In genomic region chr7:99551623-99552022, GRCm38 (mm10) we compare ENCODE assay signal across 34 mouse cellular contexts. TPM values are rescaled to one million over a fixed set of nuclear protein-coding genes. Genes with fewer than 3 reads are reported as not detected.
DNase-seq lines count a peak whose midpoint lies in the region; ATAC-seq and TF ChIP-seq lines count a peak whose summit lies in the region.
"Had no signal": no experiment of that assay in that cellular context is flagged by ENCODE, and none has a peak within 500 bp of the region (broad histone marks: within the 10 kb centered on the region; RNA-seq: fewer than 3 reads in every experiment).

No protein-coding gene starts in this region.

- no peak for TF ChIP-seq EP300 in lung, postnatal 0 days (IDR thresholded peaks at IDR 0.05)
- TF ChIP-seq EP300 in heart, adult 2 months (IDR thresholded peaks at IDR 0.05; ENCODE audit: insufficient read depth, low read depth, low read length), result no peak

- no peak for TF ChIP-seq POLR2A in lung, adult 2 months (IDR thresholded peaks at IDR 0.05; ENCODE audit: borderline replicate concordance, extremely low read depth, low read depth, low read length)
- no peak for TF ChIP-seq POLR2A in heart, adult 2 months (IDR thresholded peaks at IDR 0.05; ENCODE audit: insufficient read depth, low read depth, low read length)

- intact Hi-C loops in heart, adult 2 months (cut with DNase I), result loop anchor here (10.0 kb wide), 1 partner anchor 177 kb away; no protein-coding TSS in a partner anchor

- DNase-seq in hindbrain, postnatal 0 days (ENCODE audit: low spot score), result no peak
- DNase-seq in lung, postnatal 0 days (ENCODE audit: low spot score), result no peak
- no peak for DNase-seq in lung, adult 2 months
- DNase-seq in ZHBTc4 (ENCODE audit: low read depth, low spot score), result peak; percentile 56
- no peak for DNase-seq in frontal cortex, adult 2 months (ENCODE audit: extremely low spot score in 1 of 2, low spot score in 1 of 2)
- DNase-seq in heart, adult 2 months, result no peak
- DNase-seq: adrenal gland, postnatal 10 days; cerebellum, adult 11 months; cerebellum, adult 9-11 months; embryo, embryonic 11 days; gastrocnemius, adult 2 months; gastrocnemius, postnatal 36 days; heart, adult 18-20 months; heart, postnatal 4 days; kidney, adult 2 months; kidney, postnatal 4 days; layer of hippocampus, postnatal 36 days; liver, embryonic 13.5 days; lung, postnatal 10 days; right cerebral cortex, postnatal 25 days; thymus, postnatal 14 days had no signal

- no peak for TF ChIP-seq CTCF in hindbrain, postnatal 0 days (IDR thresholded peaks at IDR 0.05; ENCODE audit: low read depth)
- TF ChIP-seq CTCF in lung, postnatal 0 days (IDR thresholded peaks at IDR 0.05), result no peak
- TF ChIP-seq CTCF in lung, adult 2 months (IDR thresholded peaks at IDR 0.05; ENCODE audit: insufficient read depth, low read length), result no peak
- no peak for TF ChIP-seq CTCF in heart, adult 2 months (IDR thresholded peaks at IDR 0.05)

- no peak overlapping the region for H3K27ac ChIP-seq in hindbrain, postnatal 0 days
- H3K27ac ChIP-seq in hindbrain, embryonic 13.5 days, result no peak overlapping the region
- H3K27ac ChIP-seq in lung, postnatal 0 days (ENCODE audit: low read length), result 0 out of 2 replicates have a peak overlapping the region, but pooled peaks have one; percentile 35
- H3K27ac ChIP-seq in neural tube, embryonic 15.5 days (replicated peaks), result peak overlapping the region; percentile 58; the same call in 1 of the 2 replicates
- H3K27ac ChIP-seq in heart, adult 2 months, result no peak overlapping the region
- H3K27ac ChIP-seq: embryonic facial prominence, embryonic 12.5 days; forebrain, embryonic 10.5 days; forebrain, embryonic 15.5 days; gastrocnemius, adult 2 months; hindbrain, embryonic 14.5 days; liver, embryonic 13.5 days; midbrain, embryonic 10.5 days; neural tube, embryonic 12.5 days had no signal

- no peaks in the 10 kb centered on the region for H3K9me3 ChIP-seq in hindbrain, postnatal 0 days (ENCODE audit: low read length)
- no peaks in the 10 kb centered on the region for H3K9me3 ChIP-seq in hindbrain, embryonic 13.5 days
- no peaks in the 10 kb centered on the region for H3K9me3 ChIP-seq in lung, postnatal 0 days (ENCODE audit: low read length)
- H3K9me3 ChIP-seq in neural tube, embryonic 15.5 days (replicated peaks), result no peaks in the 10 kb centered on the region
- H3K9me3 ChIP-seq: embryonic facial prominence, embryonic 12.5 days; forebrain, embryonic 10.5 days; forebrain, embryonic 15.5 days; liver, embryonic 13.5 days; midbrain, embryonic 10.5 days; neural tube, embryonic 12.5 days; stomach, embryonic 15.5 days had no signal

- no peaks in the 10 kb centered on the region for H3K79me2 ChIP-seq in heart, adult 2 months (replicated peaks; ENCODE audit: control insufficient read depth, insufficient read depth, low read length)

- H3K36me3 ChIP-seq in hindbrain, postnatal 0 days (ENCODE audit: insufficient read depth, low read length), result no peaks in the 10 kb centered on the region; the same call in 1 of the 2 replicates
- peaks cover 27% of the 10 kb centered on the region for H3K36me3 ChIP-seq in hindbrain, embryonic 13.5 days
- H3K36me3 ChIP-seq in lung, postnatal 0 days (ENCODE audit: insufficient read depth, low read length), result no peaks in the 10 kb centered on the region
- H3K36me3 ChIP-seq in neural tube, embryonic 15.5 days, result peaks cover 13% of the 10 kb centered on the region
- no peaks in the 10 kb centered on the region for H3K36me3 ChIP-seq in heart, adult 2 months (ENCODE audit: control insufficient read depth, insufficient read depth, low read length)
- H3K36me3 ChIP-seq: stomach, embryonic 15.5 days had no signal

- no peak overlapping the region for H3K4me3 ChIP-seq in hindbrain, postnatal 0 days (ENCODE audit: low read length)
- no peak overlapping the region for H3K4me3 ChIP-seq in hindbrain, embryonic 13.5 days
- no peak overlapping the region for H3K4me3 ChIP-seq in lung, postnatal 0 days (ENCODE audit: low read depth, low read length)
- no peak overlapping the region for H3K4me3 ChIP-seq in lung, adult 2 months (replicated peaks; ENCODE audit: extremely low read depth, low read depth, low read length)
- H3K4me3 ChIP-seq in neural tube, embryonic 15.5 days (replicated peaks), result no peak overlapping the region
- no peak overlapping the region for H3K4me3 ChIP-seq in heart, adult 2 months
- H3K4me3 ChIP-seq: embryonic facial prominence, embryonic 12.5 days; forebrain, embryonic 10.5 days; forebrain, embryonic 15.5 days; gastrocnemius, adult 2 months; heart, embryonic 12.5 days; liver, embryonic 13.5 days; midbrain, embryonic 10.5 days; neural tube, embryonic 12.5 days; stomach, embryonic 15.5 days had no signal

- peak; percentile 24; the same call in 1 of the 2 replicates for ATAC-seq in hindbrain, postnatal 0 days
- ATAC-seq in hindbrain, embryonic 13.5 days (ENCODE audit: low FRiP score), result no peak
- no peak for ATAC-seq in lung, postnatal 0 days
- ATAC-seq in neural tube, embryonic 15.5 days (ENCODE audit: low FRiP score), result no peak
- ATAC-seq: forebrain, embryonic 15.5 days; inflammation-experienced regulatory T-cells, adult 6 months; midbrain, embryonic 16.5 days had no signal

- no peak overlapping the region for H3K4me2 ChIP-seq in hindbrain, postnatal 0 days (ENCODE audit: low read depth, low read length)
- no peak overlapping the region for H3K4me2 ChIP-seq in hindbrain, embryonic 13.5 days
- H3K4me2 ChIP-seq in lung, postnatal 0 days (replicated peaks; ENCODE audit: low read depth, low read length), result no peak overlapping the region
- no peak overlapping the region for H3K4me2 ChIP-seq in neural tube, embryonic 15.5 days
- H3K4me2 ChIP-seq: embryonic facial prominence, embryonic 12.5 days; forebrain, embryonic 15.5 days; heart, embryonic 12.5 days; hindbrain, embryonic 14.5 days; liver, embryonic 13.5 days; neural tube, embryonic 12.5 days; stomach, embryonic 15.5 days had no signal

- H3K27me3 ChIP-seq in hindbrain, postnatal 0 days (ENCODE audit: insufficient read depth, low read length), result no peaks in the 10 kb centered on the region
- no peaks in the 10 kb centered on the region for H3K27me3 ChIP-seq in hindbrain, embryonic 13.5 days
- no peaks in the 10 kb centered on the region for H3K27me3 ChIP-seq in lung, postnatal 0 days (replicated peaks; ENCODE audit: insufficient read depth, low read length)
- no peaks in the 10 kb centered on the region for H3K27me3 ChIP-seq in neural tube, embryonic 15.5 days (replicated peaks)
- no peaks in the 10 kb centered on the region for H3K27me3 ChIP-seq in heart, adult 2 months (ENCODE audit: control insufficient read depth, insufficient read depth, low read length)
- H3K27me3 ChIP-seq: CH12.LX; embryonic facial prominence, embryonic 12.5 days; forebrain, embryonic 15.5 days; heart, embryonic 12.5 days; liver, embryonic 13.5 days; neural tube, embryonic 12.5 days; stomach, embryonic 15.5 days had no signal

- H3K9ac ChIP-seq in hindbrain, postnatal 0 days (replicated peaks; ENCODE audit: low read length), result no peak overlapping the region
- no peak overlapping the region for H3K9ac ChIP-seq in hindbrain, embryonic 13.5 days
- no peak overlapping the region for H3K9ac ChIP-seq in lung, postnatal 0 days (replicated peaks; ENCODE audit: low read depth)
- no peak overlapping the region for H3K9ac ChIP-seq in neural tube, embryonic 15.5 days (replicated peaks)
- H3K9ac ChIP-seq in heart, adult 2 months (ENCODE audit: low read depth, low read length), result no peak overlapping the region
- H3K9ac ChIP-seq: embryonic facial prominence, embryonic 12.5 days; forebrain, embryonic 15.5 days; heart, embryonic 12.5 days; hindbrain, embryonic 14.5 days; liver, embryonic 13.5 days; neural tube, embryonic 12.5 days; stomach, embryonic 15.5 days had no signal

- WGBS in hindbrain, postnatal 0 days, result 94% methylated on average over 3 of the region's 3 CpGs
- WGBS in hindbrain, embryonic 13.5 days, result 96% methylated on average over 3 of the region's 3 CpGs
- WGBS in lung, postnatal 0 days, result 97% methylated on average over 3 of the region's 3 CpGs
- 93% methylated on average over 3 of the region's 3 CpGs for WGBS in lung, adult 2 months
- WGBS in neural tube, embryonic 15.5 days, result 86% methylated on average over 3 of the region's 3 CpGs
- WGBS in heart, adult 2 months, result 96% methylated on average over 3 of the region's 3 CpGs

- H3K4me1 ChIP-seq in hindbrain, postnatal 0 days (ENCODE audit: insufficient read depth, low read length), result 0 out of 2 replicates have a peak, but pooled peaks cover 10% of the 10 kb centered on the region
- H3K4me1 ChIP-seq in hindbrain, embryonic 13.5 days (replicated peaks), result peaks cover 47% of the 10 kb centered on the region
- peaks cover 35% of the 10 kb centered on the region for H3K4me1 ChIP-seq in lung, postnatal 0 days (ENCODE audit: insufficient read depth, low read depth, low read length)
- peaks cover 52% of the 10 kb centered on the region for H3K4me1 ChIP-seq in lung, adult 2 months (ENCODE audit: control insufficient read depth, insufficient read depth, low read length)
- peaks cover 52% of the 10 kb centered on the region for H3K4me1 ChIP-seq in neural tube, embryonic 15.5 days
- H3K4me1 ChIP-seq in heart, adult 2 months (ENCODE audit: control insufficient read depth, insufficient read depth, low read length), result peaks cover 7% of the 10 kb centered on the region

RNA-seq across cellular contexts. Expression of gene Arrb1, which starts 16.4 kb away (rescaled TPM):
- total RNA-seq in hindbrain, postnatal 0 days (2014; rRNA removed), result 106 and 113 TPM in 2 replicates
- polyA plus RNA-seq in hindbrain, postnatal 0 days (2015; fragmentation: Nextera tagmentation; extraction: Ambion mirVana), result 13.5 and 13.7 TPM in 2 replicates
- polyA plus RNA-seq in hindbrain, embryonic 13.5 days (2015; fragmentation: Nextera tagmentation; extraction: Ambion mirVana), result 15.6 and 15.9 TPM in 2 replicates
- 21.7 and 25.7 TPM in 2 replicates for polyA plus RNA-seq in lung, postnatal 0 days (2015; fragmentation: Nextera tagmentation; extraction: Ambion mirVana)
- 131 and 161 TPM in 2 replicates for polyA plus RNA-seq in lung, adult 2 months (2012; rRNA removed)
- polyA plus RNA-seq in neural tube, embryonic 15.5 days (2015; fragmentation: Nextera tagmentation; extraction: Ambion mirVana), result 15.1 and 16.6 TPM in 2 replicates
- polyA plus RNA-seq in frontal cortex, adult 2 months (2012; rRNA removed), result 135 and 141 TPM in 2 replicates
- 10 to 100 TPM; 15.6 to 22.4 TPM for total RNA-seq in heart, adult 2 months (2021)
- 16.1 and 22.5 TPM in 2 replicates for polyA plus RNA-seq in heart, adult 2 months (2012; rRNA removed)

Comparison
In these comparisons a context has a peak if more than half of its experiments do, and no peak if none do; other contexts are left out.
1. H3K27ac ChIP-seq: peak in lung, postnatal 0 days (single experiment) and neural tube, embryonic 15.5 days (single experiment); none in hindbrain, postnatal 0 days (single experiment), hindbrain, embryonic 13.5 days (single experiment) and heart, adult 2 months (single experiment).